Mouse (Mus musculus): ENCODE data around the gene Trmt11.
"Not testable (repeated sequence)": the region's sequence is repeated elsewhere in the genome, so short reads cannot be mapped to it uniquely, and the experiment has no call there.

The Trmt11 gene

DNA sequence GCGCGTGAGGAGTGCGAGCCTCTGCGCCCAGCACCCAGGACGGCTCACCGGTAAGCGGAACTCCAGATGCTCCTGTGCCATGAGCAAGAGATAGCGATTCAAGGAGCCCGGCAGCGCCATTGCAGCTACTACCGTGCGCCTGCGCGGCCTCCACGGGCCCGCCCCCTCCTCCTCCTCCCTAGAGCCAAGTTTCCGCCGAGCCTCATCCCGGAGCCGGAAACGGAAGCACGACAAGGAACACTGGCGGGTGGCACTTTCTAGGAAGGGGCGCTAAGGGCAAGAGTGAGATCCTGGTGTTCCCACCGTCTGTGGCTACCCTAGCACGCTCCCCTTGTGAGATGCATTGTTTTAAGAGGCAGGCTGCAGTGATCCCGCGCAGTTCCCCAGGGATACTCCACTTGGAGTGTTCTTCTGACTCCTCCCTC is at the start of gene Trmt11:
TSS of gene Trmt11 (minus strand) at position 208 of the 425 bp plus-strand sequence.
- peak; percentile 72 to 79 for DNase-seq (ENCODE audit: low spot score in 2 of 2)

GRCm38 (mm10) chr10:30647681-30648080 is 47.1 kb upstream of the Trmt11 start:
- no peak for DNase-seq (ENCODE audit: low spot score in 2 of 2)

DNA sequence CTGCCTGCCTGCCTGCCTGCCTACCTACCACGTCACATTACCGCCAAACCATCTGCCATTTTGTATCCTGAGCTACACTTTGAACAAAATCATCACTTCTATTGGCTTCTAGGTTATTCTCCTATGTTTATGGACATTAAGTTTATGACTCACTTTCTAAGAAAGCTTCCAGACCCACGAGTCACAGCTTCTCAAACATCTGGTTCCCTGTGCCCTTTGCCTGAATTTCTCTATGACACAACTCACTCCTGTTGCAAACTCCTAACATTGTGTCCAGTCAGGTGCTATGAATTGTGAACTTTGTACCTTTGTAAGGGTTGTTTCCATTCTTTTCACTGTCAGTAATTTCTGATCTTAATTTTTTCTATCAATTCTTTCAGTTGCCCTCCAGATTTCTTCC is 37.7 kb upstream of the Trmt11 start:
- no peak for DNase-seq (ENCODE audit: low spot score in 2 of 2)

DNA sequence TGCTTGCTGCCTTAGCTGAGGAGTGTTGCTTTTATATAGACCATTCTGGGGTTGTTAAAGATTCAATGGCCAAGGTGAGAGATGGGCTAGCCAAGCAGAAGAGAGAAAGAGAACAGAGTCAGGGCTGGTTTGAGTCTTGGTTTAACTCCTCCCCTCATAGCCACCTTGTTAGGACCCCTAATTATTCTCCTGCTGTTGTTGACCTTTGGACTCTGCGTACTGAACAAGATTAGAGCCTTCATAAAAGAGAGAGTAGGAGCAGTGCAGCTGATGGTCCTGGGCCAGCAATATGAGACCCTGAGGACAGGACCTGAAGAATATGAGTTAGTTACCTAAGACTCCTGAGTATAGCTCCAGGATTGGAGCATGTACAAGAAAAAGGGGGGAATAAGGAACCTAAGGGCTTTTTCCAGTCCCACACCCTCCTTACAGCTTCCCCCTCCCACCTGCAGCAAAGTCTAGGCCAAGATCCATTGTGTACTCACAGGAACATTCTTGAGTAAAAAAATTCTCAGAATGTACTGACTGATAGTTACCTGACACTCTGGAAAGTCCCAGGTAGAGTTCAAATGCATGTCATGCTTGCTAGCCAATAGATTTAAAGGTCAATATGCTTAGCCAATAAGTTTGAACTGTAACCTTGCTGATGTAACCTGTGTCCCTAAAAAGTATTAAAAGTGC is 36.1 kb upstream of the Trmt11 start:
- not testable (repeated sequence) for DNase-seq (ENCODE audit: low spot score in 2 of 2)

DNA sequence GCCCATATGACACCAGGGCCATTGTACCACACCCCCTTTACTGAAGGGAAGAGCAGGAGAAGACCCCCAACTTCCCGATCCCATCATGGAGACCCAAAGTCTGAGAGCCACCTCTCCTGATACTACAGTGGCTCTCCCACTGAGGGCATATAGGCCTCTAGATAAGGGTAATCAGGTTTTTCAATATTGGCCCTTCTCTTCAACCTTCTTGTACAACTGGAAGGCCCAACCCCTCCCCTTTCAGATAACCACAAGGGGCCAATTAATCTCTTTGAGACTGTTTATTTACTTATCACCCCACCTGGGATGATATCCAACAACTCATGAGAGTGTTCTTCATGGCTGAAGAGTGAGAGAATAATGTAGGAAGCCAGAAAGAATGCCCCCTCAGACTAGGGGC is 32.2 kb upstream of the Trmt11 start:
- no peak for DNase-seq (ENCODE audit: low spot score in 2 of 2)

GRCm38 (mm10) chr10:30629977-30630376 is 29.4 kb upstream of the Trmt11 start:
- DNase-seq (ENCODE audit: low spot score in 2 of 2) = no peak

GRCm38 (mm10) chr10:30629513-30629912 is 29.0 kb upstream of the Trmt11 start, which contains the start of gene Hint3:
TSS of gene Hint3 (minus strand) at chr10:30629632.
- DNase-seq (ENCODE audit: low spot score in 2 of 2) = no peak

- DNase-seq (ENCODE audit: low spot score in 2 of 2) = not testable (repeated sequence)
These were observed 27.9 kb upstream of the Trmt11 start for GRCm38 (mm10) chr10:30628444-30628843.

DNA sequence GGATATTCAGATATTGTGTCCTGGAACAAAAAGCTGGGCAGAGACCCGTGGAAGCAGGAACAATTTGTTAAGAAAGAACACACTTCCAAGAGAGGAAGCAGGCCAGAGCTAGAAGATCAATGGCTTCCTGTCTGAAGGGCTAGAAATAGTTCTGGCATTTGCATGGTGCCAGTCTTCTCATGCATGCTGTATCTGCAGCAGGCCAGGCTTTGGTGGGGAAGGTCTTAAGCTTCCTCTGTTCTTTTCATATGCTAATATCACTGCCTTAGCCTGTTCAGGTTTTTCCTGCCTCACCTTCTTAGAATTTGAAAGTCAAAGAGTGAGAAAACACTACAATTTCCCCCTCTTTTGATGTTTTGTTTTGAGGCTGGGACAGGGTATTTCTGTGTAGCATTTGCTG is 27.0 kb upstream of the Trmt11 start:
- DNase-seq (ENCODE audit: low spot score in 2 of 2) = no peak

DNA sequence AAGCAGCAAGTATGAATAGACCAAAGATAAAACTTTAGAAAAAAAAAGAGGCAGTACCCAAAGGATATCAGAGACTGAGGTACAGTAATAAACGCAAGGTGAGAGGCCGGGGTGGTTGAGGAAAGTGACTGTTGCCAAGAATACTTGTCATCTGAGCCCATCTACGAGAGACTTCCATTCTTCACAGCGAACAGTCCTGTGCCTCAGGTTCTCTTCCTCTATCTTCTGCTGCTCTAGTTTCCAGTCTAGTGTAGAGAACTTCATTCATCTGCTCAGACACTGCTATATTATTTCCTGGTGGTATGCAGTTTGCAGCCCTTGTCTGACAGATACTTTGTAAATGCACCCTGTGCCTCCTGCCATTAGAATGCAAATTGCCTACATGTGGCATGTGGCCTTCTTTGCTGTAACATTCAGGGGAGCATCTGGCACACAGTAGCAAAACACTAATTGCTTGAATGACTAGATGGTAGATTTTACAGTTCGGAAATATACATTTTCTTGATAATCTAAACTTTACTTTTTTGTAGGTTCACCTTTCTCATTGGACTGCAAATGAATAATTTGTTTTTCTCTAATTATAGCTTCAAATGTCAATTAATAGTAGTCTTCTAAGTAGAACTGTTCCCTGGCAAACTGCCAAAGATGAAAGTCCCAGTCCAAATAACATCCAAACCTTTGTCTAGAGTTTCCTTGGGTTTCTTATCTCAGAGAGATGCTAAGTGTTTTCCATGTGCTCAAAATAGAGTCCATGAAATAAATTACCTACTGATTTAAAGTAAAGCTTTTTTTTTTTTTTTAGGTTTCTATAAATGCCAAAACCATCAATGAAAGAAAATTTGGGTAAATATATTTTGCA is 23.8 kb upstream of the Trmt11 start:
- DNase-seq (ENCODE audit: low spot score in 2 of 2) = no peak

- DNase-seq (ENCODE audit: low spot score in 2 of 2) = no peak
These were observed 22.4 kb upstream of the Trmt11 start for GRCm38 (mm10) chr10:30622928-30623327.

DNA sequence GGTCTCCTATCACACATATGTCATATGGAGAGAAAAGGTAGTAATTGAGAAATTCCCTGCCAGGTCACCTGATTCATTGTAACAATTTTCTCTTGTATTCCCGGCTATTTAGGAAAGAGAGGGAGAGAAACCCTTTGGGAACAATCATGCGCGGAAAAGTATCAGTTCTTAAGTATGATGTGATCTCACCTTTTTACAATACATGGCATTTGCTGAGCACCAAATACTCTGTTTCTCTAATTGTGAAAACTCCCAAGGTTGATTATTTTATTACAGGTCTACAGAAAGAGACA is 18.3 kb upstream of the Trmt11 start:
- DNase-seq (ENCODE audit: low spot score in 2 of 2) = no peak

DNA sequence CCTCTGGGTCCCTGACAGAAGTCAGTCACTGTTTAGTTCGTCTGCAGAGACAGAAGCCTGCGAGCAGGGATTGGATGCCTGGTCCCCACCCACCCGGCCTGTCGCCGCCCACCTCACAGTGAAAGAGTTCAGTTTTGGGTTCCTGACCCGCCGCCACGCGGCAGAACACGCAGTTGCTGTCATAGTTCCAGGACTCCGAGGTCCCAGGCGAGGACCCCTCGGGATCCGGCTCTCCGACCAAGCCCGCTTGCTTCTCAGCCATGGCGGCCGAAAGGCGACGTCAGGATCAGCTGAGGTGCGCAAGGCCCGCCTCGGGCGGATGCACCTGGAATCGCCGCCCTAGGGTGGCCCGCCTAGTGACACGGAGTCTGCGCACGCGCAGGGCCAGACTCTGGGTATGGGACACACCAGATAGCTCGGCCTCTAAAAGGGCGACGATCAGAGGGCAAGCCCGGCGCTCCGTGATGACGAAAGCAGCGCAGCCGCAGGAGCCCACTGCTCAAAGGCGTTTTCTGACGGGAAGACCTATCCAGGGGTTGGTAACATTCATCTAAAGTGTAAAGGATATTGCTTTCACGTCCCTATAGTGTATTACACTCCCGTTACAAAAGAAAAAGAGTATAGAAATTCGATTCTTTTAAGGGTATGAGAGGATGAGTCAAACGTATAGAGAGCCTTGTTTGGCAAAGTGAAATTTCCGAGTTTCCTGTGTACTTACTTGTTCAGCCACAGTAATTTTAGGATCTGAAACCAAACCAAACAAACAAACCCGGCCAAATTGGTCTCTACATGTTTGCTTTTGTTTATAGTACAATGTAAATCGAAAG is 17.8 kb upstream of the Trmt11 start:
- DNase-seq (ENCODE audit: low spot score in 2 of 2) = peak; percentile 96 to 97

GRCm38 (mm10) chr10:30613039-30613438 is 12.5 kb upstream of the Trmt11 start:
- DNase-seq (ENCODE audit: low spot score in 2 of 2) = no peak

DNA sequence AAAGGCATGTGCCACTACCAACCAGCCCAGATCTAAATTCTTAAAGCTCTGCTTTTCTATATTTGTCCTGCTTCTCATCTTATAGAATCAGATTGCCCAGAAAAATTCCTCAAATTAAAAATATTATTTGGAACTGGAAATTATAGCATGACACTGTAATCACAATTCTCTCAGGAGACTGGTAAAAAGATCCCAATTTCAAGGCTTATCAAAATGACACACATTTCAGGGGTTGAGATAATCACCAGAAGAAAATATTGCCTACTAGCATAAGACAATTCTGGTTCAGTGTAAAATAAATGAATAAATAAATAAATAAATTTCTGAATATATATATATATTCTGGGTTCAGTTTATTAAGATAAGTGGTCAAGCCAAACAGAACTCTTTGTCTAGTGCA is 9.1 kb upstream of the Trmt11 start:
- DNase-seq (ENCODE audit: low spot score in 2 of 2) = no peak

DNA sequence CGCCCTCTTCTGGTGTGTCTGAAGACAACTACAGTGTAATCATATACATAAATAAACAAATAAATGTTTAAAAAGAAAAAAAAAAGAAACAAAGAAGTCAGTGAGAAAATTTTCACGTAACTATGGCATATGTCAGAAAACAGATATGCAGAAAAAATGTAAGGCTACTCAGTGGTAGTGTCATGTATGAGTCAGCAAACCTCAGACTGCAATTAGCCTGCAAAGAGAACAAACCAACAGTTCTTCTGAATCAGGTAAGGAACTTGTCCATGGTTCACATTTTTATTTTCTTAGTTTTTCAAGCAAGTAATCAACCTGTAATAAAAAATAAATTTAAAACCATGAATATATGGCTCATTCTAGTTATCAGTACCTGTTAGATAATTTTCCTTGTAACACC is 7.6 kb upstream of the Trmt11 start:
- no peak for DNase-seq (ENCODE audit: low spot score in 2 of 2)

DNA sequence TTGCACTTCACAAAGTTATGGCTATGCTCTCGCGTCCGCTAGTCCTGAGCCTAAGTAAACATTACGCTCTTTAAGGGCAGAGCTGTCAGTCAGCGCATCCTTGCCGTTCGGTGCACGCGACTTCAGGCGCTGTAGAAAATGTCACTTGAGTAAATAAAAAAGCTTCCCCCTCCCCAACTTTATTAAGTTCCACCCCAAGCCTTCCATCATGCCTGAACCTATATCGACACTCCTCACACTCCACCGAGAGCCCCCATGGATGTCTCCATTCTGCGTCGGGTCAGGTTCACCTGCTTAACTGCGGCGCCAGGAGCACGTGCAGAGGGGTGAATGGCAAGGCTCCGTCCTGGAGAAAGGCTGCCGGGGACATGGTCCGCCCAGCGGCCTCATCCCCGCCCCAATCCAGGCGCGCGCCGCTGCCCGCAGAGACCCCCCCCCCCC is 435 bp downstream of the Trmt11 start:
- no peak for DNase-seq (ENCODE audit: low spot score in 2 of 2)

DNA sequence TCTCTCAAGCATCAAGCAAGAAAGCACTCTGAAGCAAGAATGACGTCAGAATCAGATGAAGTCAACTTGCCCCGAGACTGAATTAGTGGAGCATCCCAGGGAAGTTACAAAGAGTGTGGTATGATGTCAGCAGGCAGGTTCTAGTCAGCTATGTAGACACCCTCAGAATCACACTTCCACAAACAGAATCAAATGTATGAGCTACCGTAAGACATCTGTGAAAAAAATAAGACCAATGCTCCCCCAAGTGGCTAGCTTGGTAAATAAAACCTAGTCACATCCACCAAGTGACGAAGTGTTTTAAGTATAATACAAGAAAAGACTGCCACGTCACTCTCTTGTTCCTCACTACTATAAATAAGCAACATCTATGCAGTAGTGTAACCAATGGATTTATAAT is 13.5 kb downstream of the Trmt11 start:
- DNase-seq (ENCODE audit: low spot score in 2 of 2) = no peak

- no peak for DNase-seq (ENCODE audit: low spot score in 2 of 2)
These were observed 14.9 kb downstream of the Trmt11 start for GRCm38 (mm10) chr10:30585691-30586090.

DNA sequence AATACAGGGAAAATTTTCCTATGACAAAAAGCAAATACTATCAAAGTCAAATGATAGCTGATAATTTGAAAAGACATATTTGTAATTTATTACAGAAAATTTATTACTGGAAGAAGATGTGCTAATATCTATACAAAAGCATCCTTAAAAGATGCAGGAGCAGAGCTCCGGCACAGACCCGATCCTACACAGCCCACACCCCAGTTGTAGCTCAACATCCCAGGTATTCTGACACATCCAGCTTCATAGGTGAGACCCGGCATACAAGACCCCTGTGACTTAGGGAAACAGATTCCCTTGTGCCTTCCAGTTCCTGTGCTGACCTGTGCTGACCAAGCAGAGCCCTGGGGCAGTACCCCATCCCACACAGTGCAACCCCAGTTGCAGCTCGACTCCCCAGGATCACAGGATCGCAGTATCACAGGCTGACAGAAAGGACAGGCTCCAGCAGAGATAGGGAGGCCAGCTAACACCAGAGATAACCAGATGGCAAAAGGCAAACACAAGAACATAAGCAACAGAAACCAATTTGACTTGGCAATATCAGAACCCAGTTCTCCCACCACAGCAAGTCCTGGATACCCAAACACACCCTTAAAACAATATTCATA is 22.8 kb downstream of the Trmt11 start:
- no peak for DNase-seq (ENCODE audit: low spot score in 2 of 2)

DNA sequence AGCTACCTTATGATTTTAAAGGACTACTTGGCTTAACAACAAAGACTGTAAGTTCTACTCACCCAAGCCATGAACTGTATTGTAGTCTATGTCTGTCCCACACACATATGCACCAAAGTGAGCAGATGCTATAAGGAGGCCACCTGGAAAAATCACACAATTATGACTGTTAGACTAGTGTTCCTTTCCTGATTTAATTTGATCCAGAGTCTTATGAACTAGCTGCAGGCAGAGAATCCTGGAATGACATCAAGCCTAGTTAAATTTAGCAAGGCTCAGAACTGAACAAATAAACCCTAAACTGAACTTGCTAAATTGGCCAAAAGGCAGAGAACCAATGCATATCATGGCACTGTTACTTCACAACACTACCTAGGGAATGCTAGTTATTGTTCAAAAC is 34.2 kb downstream of the Trmt11 start:
- no peak for DNase-seq (ENCODE audit: low spot score in 2 of 2)

GRCm38 (mm10) chr10:30564651-30565050 is 35.9 kb downstream of the Trmt11 start:
- no peak for DNase-seq (ENCODE audit: low spot score in 2 of 2)
